Mouse (Mus musculus): ENCODE results near the gene Nup107. TPM values are rescaled to one million over a fixed set of nuclear protein-coding genes. Genes with fewer than 3 reads are reported as not detected.

The Nup107 gene
- polyA plus RNA-seq, 1 experiment from 2014 or later, result 74.7 TPM

GRCm38 (mm10) chr10:117824647-117825046 lies 32.1 kb upstream of the Nup107 start:
- no peak for ATAC-seq (ENCODE audit: borderline replicate concordance, extremely low read depth, low FRiP score, low TSS enrichment)

GRCm38 (mm10) chr10:117824139-117824538 lies 31.6 kb upstream of the Nup107 start:
- 54% methylated on average over 4 of the region's 4 CpGs for WGBS
- Histone ChIP-seq H3K36me3 (peaks cover 46% of the 10 kb centered on the region), H3K27me3 (no peaks in the 10 kb centered on the region), H3K4me1 (peaks cover 12% of the 10 kb centered on the region), H3K27ac (no peak overlapping the region), H3K9ac (no peak overlapping the region), H3K4me2 (no peak overlapping the region), H3K9me3 (no peaks in the 10 kb centered on the region), H3K4me3 (no peak overlapping the region)
- no peak for ATAC-seq (ENCODE audit: borderline replicate concordance, extremely low read depth, low FRiP score, low TSS enrichment)

More at GRCm38 (mm10) chr10:117824647-117825046, 32.1 kb upstream of the Nup107 start:
- Histone ChIP-seq H3K27ac (no peak overlapping the region), H3K9me3 (no peaks in the 10 kb centered on the region), H3K27me3 (no peaks in the 10 kb centered on the region), H3K4me3 (no peak overlapping the region), H3K36me3 (peaks cover 41% of the 10 kb centered on the region), H3K4me2 (no peak overlapping the region), H3K4me1 (peaks cover 12% of the 10 kb centered on the region), H3K9ac (no peak overlapping the region)
- WGBS, result 62% methylated on average over 4 of the region's 4 CpGs

GRCm38 (mm10) chr10:117823321-117823720 lies 30.8 kb upstream of the Nup107 start:
- no peaks in the 10 kb centered on the region for H3K27me3 ChIP-seq
- ATAC-seq (ENCODE audit: borderline replicate concordance, extremely low read depth, low FRiP score, low TSS enrichment), result no peak
- H3K36me3 ChIP-seq, result peaks cover 53% of the 10 kb centered on the region
- H3K9ac ChIP-seq, result no peak overlapping the region
- no peaks in the 10 kb centered on the region for H3K9me3 ChIP-seq
- no peak overlapping the region for H3K4me3 ChIP-seq
- H3K4me2 ChIP-seq, result no peak overlapping the region
- 77% methylated on average over 6 of the region's 6 CpGs for WGBS
- H3K4me1 ChIP-seq, result peaks cover 8% of the 10 kb centered on the region
- H3K27ac ChIP-seq, result no peak overlapping the region

- WGBS, result 86% methylated on average over 6 of the region's 6 CpGs
- Histone ChIP-seq H3K4me1 (no peaks in the 10 kb centered on the region), H3K9me3 (no peaks in the 10 kb centered on the region), H3K27me3 (no peaks in the 10 kb centered on the region), H3K27ac (no peak overlapping the region), H3K4me3 (no peak overlapping the region), H3K36me3 (peaks cover 82% of the 10 kb centered on the region), H3K4me2 (no peak overlapping the region), H3K9ac (no peak overlapping the region)
- ATAC-seq (ENCODE audit: borderline replicate concordance, extremely low read depth, low FRiP score, low TSS enrichment), result no peak
Measured at GRCm38 (mm10) chr10:117818600-117818999, 26.1 kb upstream of the Nup107 start.

- Histone ChIP-seq H3K27ac (no peak overlapping the region), H3K9ac (no peak overlapping the region), H3K27me3 (no peaks in the 10 kb centered on the region), H3K4me2 (no peak overlapping the region), H3K4me1 (no peaks in the 10 kb centered on the region), H3K36me3 (peaks cover 80% of the 10 kb centered on the region), H3K4me3 (no peak overlapping the region), H3K9me3 (no peaks in the 10 kb centered on the region)
- ATAC-seq (ENCODE audit: borderline replicate concordance, extremely low read depth, low FRiP score, low TSS enrichment), result no peak
- 89% methylated on average over 6 of the region's 6 CpGs for WGBS
Measured at GRCm38 (mm10) chr10:117816721-117817120, 24.2 kb upstream of the Nup107 start.

GRCm38 (mm10) chr10:117812501-117812900 lies 20.0 kb upstream of the Nup107 start:
- WGBS, result 93% methylated on average over 2 of the region's 2 CpGs

GRCm38 (mm10) chr10:117811555-117811954 lies 19.1 kb upstream of the Nup107 start:
- Histone ChIP-seq H3K36me3 (peaks cover 31% of the 10 kb centered on the region), H3K27me3 (no peaks in the 10 kb centered on the region), H3K9me3 (no peaks in the 10 kb centered on the region), H3K4me1 (no peaks in the 10 kb centered on the region), H3K4me2 (no peak overlapping the region), H3K9ac (no peak overlapping the region), H3K4me3 (no peak overlapping the region), H3K27ac (no peak overlapping the region)
- WGBS, result 89% methylated on average over 8 of the region's 8 CpGs
- no peak for ATAC-seq (ENCODE audit: borderline replicate concordance, extremely low read depth, low FRiP score, low TSS enrichment)

More at GRCm38 (mm10) chr10:117812501-117812900, 20.0 kb upstream of the Nup107 start:
- no peak overlapping the region for H3K4me3 ChIP-seq
- H3K27ac ChIP-seq, result no peak overlapping the region
- no peak for ATAC-seq (ENCODE audit: borderline replicate concordance, extremely low read depth, low FRiP score, low TSS enrichment)
- no peaks in the 10 kb centered on the region for H3K4me1 ChIP-seq
- H3K27me3 ChIP-seq, result no peaks in the 10 kb centered on the region
- H3K9ac ChIP-seq, result no peak overlapping the region
- H3K9me3 ChIP-seq, result no peaks in the 10 kb centered on the region
- H3K4me2 ChIP-seq, result no peak overlapping the region
- peaks cover 41% of the 10 kb centered on the region for H3K36me3 ChIP-seq

- H3K4me3 ChIP-seq, result no peak overlapping the region
- WGBS, result 73% methylated on average over 11 of the region's 11 CpGs
- H3K9ac ChIP-seq, result no peak overlapping the region
- no peak overlapping the region for H3K4me2 ChIP-seq
- H3K9me3 ChIP-seq, result no peaks in the 10 kb centered on the region
- H3K27me3 ChIP-seq, result no peaks in the 10 kb centered on the region
- ATAC-seq (ENCODE audit: borderline replicate concordance, extremely low read depth, low FRiP score, low TSS enrichment), result no peak
- H3K27ac ChIP-seq, result no peak overlapping the region
- H3K36me3 ChIP-seq, result peaks cover 21% of the 10 kb centered on the region
- no peaks in the 10 kb centered on the region for H3K4me1 ChIP-seq
Measured at GRCm38 (mm10) chr10:117810506-117810905, 18.0 kb upstream of the Nup107 start.

- no peaks in the 10 kb centered on the region for H3K4me1 ChIP-seq
- no peaks in the 10 kb centered on the region for H3K27me3 ChIP-seq
- H3K9ac ChIP-seq, result no peak overlapping the region
- no peak overlapping the region for H3K27ac ChIP-seq
- ATAC-seq (ENCODE audit: borderline replicate concordance, extremely low read depth, low FRiP score, low TSS enrichment), result no peak
- no peak overlapping the region for H3K4me3 ChIP-seq
- H3K36me3 ChIP-seq, result peaks cover 10% of the 10 kb centered on the region
- no peak overlapping the region for H3K4me2 ChIP-seq
- H3K9me3 ChIP-seq, result no peaks in the 10 kb centered on the region
- WGBS, result 73% methylated on average over 6 of the region's 6 CpGs
Measured at GRCm38 (mm10) chr10:117808068-117808467, 15.6 kb upstream of the Nup107 start.

GRCm38 (mm10) chr10:117805919-117806318 lies 13.4 kb upstream of the Nup107 start:
- Histone ChIP-seq H3K4me3 (no peak overlapping the region), H3K27me3 (no peaks in the 10 kb centered on the region), H3K36me3 (no peaks in the 10 kb centered on the region), H3K4me2 (no peak overlapping the region), H3K27ac (no peak overlapping the region), H3K4me1 (no peaks in the 10 kb centered on the region), H3K9me3 (no peaks in the 10 kb centered on the region), H3K9ac (no peak overlapping the region)
- no peak for ATAC-seq (ENCODE audit: borderline replicate concordance, extremely low read depth, low FRiP score, low TSS enrichment)
- WGBS, result 50% methylated on average over 9 of the region's 9 CpGs

GRCm38 (mm10) chr10:117803870-117804850 lies 11.7 kb upstream of the Nup107 start:
- Histone ChIP-seq H3K4me1 (no peaks in the 10 kb centered on the region), H3K4me3 (no peak overlapping the region), H3K4me2 (no peak overlapping the region), H3K36me3 (no peaks in the 10 kb centered on the region), H3K27me3 (no peaks in the 10 kb centered on the region), H3K9me3 (no peaks in the 10 kb centered on the region), H3K27ac (no peak overlapping the region), H3K9ac (no peak overlapping the region)
- ATAC-seq (ENCODE audit: borderline replicate concordance, extremely low read depth, low FRiP score, low TSS enrichment), result no peak
- WGBS, result 82% methylated on average over 31 of the region's 31 CpGs

- 91% methylated on average over 9 of the region's 9 CpGs for whole genome bisulfite sequencing
- Histone ChIP-seq H3K36me3 (no peaks in the 10 kb centered on the region), H3K4me3 (no peak overlapping the region), H3K9ac (no peak overlapping the region), H3K27ac (no peak overlapping the region), H3K9me3 (no peaks in the 10 kb centered on the region), H3K4me1 (no peaks in the 10 kb centered on the region), H3K4me2 (no peak overlapping the region), H3K27me3 (no peaks in the 10 kb centered on the region)
- no peak for ATAC-seq (ENCODE audit: borderline replicate concordance, extremely low read depth, low FRiP score, low TSS enrichment)
Measured at GRCm38 (mm10) chr10:117801886-117802285, 9.4 kb upstream of the Nup107 start.
